Mouse (Mus musculus) MEL (cell line): ENCODE data around the gene Frmd6.

Experiments
- CHD2 ChIP-seq: IDR thresholded peaks from 2 replicates; pipeline ENCODE4 v1.6.1; 2011; ENCODE audit warnings: low read length, improper control_type of control experiment
- GABPA ChIP-seq: IDR thresholded peaks from 2 replicates; pipeline ENCODE4 v1.6.1; 2012; ENCODE audit warnings: low read depth, mild to moderate bottlenecking, inconsistent platforms, low read length, improper control_type of control experiment, moderate library complexity
- POLR2A ChIP-seq, 2 experiments: IDR thresholded peaks; 2 replicates each; pipeline ENCODE4 v1.6.1; 2011 to 2012; ENCODE audit warnings: low read length in 2 of 2, mild to moderate bottlenecking in 2 of 2, control low read depth in 1 of 2, improper control_type of control experiment in 1 of 2, low read depth in 1 of 2, moderate library complexity in 1 of 2; ENCODE audit not compliant: control insufficient read depth in 1 of 2, insufficient read depth in 1 of 2, poor library complexity in 1 of 2
- USF1 ChIP-seq: IDR thresholded peaks from 2 replicates; pipeline ENCODE4 v1.6.1; 2014; ENCODE audit warnings: low read depth, mild to moderate bottlenecking, inconsistent platforms, low read length, improper control_type of control experiment, moderate library complexity

DNA sequence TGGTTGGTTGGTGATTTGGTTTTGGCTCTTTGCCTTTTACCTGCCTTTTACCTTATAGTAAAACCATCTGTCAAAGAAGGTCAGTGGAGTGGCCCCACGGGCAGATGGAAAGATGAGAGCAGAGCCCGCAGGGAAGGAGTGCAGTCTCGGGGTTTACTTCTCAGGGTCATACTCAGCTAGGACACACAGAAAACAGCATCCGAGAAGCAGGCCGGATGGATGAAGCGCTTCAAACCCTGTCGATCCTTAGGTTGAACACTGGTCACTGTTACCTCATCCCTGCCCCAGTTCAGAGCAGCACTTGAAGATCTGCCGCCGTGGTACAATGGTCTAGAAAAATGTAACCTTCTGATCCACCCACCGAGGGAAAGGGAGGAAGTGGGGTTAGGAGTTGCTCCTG, 79.2 kb downstream of the Frmd6 start:
- no peak for TF ChIP-seq GABPA
- TF ChIP-seq USF1: no peak
- TF ChIP-seq CHD2: no peak
- TF ChIP-seq POLR2A (IDR thresholded peaks at IDR 0.05; ENCODE audit: control insufficient read depth in 1 of 2, insufficient read depth in 1 of 2, low read depth in 1 of 2, low read length in 2 of 2, poor library complexity in 1 of 2): no peak
